Mouse (Mus musculus) midbrain, embryonic 12.5 days (tissue): ENCODE results near the gene Asb2. TPM values are rescaled to one million over a fixed set of nuclear protein-coding genes. Genes with fewer than 3 reads are reported as not detected.
A peak's percentile ranks its signal among the peaks of the same experiment; 100 is the strongest.

ENCODE experiments used
- ATAC-seq: fragments of 200-750 bp; cut with Nextera tagmentation; 2 replicates; pipeline ENCODE4 v1.8.0; 2017; ENCODE audit warnings: low read depth, moderate TSS enrichment, moderate library complexity; ENCODE audit not compliant: low FRiP score
- H3K27ac ChIP-seq: fragments of 300-500 bp; sonication (generic); replicated peaks from 2 replicates; pipeline ENCODE4 v1.5.1; 2016; ENCODE audit warnings: mild to moderate bottlenecking
- H3K27me3 ChIP-seq: fragments of 300-500 bp; sonication (generic); 2 replicates; pipeline ENCODE4 v1.6.1; 2016; ENCODE audit warnings: mild to moderate bottlenecking
- H3K36me3 ChIP-seq: fragments of 300-500 bp; sonication (generic); 2 replicates; pipeline ENCODE4 v1.6.1; 2016
- H3K4me1 ChIP-seq: fragments of 300-500 bp; sonication (generic); 2 replicates; pipeline ENCODE4 v1.6.1; 2016
- H3K4me2 ChIP-seq: fragments of 300-500 bp; sonication (generic); replicated peaks from 2 replicates; pipeline ENCODE4 v1.6.1; 2016; ENCODE audit warnings: mild to moderate bottlenecking, moderate library complexity
- H3K4me3 ChIP-seq: fragments of 300-500 bp; sonication (generic); 2 replicates; pipeline ENCODE4 v1.5.1; 2016; ENCODE audit warnings: mild to moderate bottlenecking
- H3K9ac ChIP-seq: fragments of 300-500 bp; sonication (generic); replicated peaks from 2 replicates; pipeline ENCODE4 v1.6.1; 2016; ENCODE audit warnings: mild to moderate bottlenecking, moderate library complexity
- H3K9me3 ChIP-seq: fragments of 300-500 bp; sonication (generic); 2 replicates; pipeline ENCODE4 v1.6.1; 2016; ENCODE audit warnings: mild to moderate bottlenecking
- WGBS: fragments of 180-500 bp; shearing (Covaris S2); methylation state at CpG from one replicate; pipeline ENCODE4 v1.1.7; 2016; 5-methylcytosine and 5-hydroxymethylcytosine counted together
- polyA plus RNA-seq: library from polyadenylated mRNA; unstranded; fragments of >200 nt; fragmentation: Nextera tagmentation; extraction: Ambion mirVana; gene quantifications from 2 replicates; pipeline ENCODE4 v1.2.1, GENCODE M21; 2016

Gene Asb2
- 0.90 and 1.2 TPM in 2 replicates for polyA plus RNA-seq

DNA sequence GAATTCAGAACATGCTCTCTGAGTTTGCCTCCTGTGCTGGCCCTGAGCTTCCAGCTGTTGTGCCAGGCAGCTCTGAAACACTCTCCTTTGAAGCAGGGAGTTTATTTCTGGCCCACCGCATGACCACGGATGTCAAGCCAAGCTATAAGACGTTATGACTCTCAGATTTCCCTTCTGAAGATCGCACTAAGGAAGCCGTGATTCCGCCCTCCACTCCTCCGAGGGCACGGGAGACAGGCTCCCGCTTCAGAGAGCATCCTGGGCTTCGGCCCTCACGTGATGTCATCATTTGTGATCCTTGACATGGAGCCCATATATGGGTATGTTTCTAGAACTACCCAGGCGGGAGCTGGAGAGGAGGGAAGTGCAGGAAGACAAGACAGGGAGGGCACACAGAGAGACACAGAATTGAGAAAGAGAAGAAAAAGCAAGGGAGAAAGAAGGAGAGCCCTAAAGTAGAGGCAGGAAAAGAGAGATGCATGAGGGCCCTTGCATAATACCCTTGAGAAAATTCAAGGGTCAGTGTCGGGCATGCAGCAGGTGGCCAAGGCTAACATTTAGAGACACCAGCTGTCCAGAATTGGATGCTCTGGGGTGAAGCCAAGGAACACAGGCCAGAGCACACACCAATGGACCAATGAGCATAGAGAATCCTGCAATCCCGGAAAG is at the start of gene Asb2:
Gene Asb2 (minus strand): TSS at position 256 of the 669 bp plus-strand sequence.
- ATAC-seq, result no peak
- no peak within 1 kb of the TSS for H3K4me3 ChIP-seq
- H3K4me1 ChIP-seq, result no peaks in the 10 kb centered on the region
- no peak within 1 kb of the TSS for H3K9ac ChIP-seq
- H3K27ac ChIP-seq, result no peak within 1 kb of the TSS
- 78% methylated on average over 14 of the region's 14 CpGs for WGBS
- H3K9me3 ChIP-seq, result no peaks in the 10 kb centered on the region
- H3K4me2 ChIP-seq, result no peak within 1 kb of the TSS
- no peaks in the 10 kb centered on the region for H3K27me3 ChIP-seq
- H3K36me3 ChIP-seq, result no peaks in the 10 kb centered on the region

DNA sequence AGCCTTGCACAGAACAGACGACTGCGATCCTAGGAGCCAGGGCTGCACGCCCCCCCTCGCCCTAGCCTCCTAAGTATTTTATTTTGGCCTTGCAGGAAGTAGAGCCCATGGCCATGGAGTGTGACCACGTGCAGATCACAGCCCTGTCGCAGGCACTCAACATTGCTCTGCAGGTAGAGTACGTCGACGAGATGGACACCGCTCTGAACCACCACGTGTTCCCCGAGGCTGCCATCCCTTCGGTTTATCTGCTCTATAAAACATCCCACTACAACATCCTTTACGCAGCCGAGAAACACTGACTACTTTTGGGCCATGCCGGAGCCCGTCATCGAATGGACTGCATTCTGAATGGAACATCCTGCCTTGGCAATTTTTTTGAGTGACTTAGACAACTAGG is 48.3 kb upstream of the Asb2 start:
- Histone ChIP-seq H3K27ac (no peak overlapping the region), H3K9me3 (no peaks in the 10 kb centered on the region), H3K36me3 (peaks cover 65% of the 10 kb centered on the region), H3K27me3 (no peaks in the 10 kb centered on the region), H3K4me1 (no peaks in the 10 kb centered on the region), H3K9ac (no peak overlapping the region), H3K4me3 (no peak overlapping the region), H3K4me2 (no peak overlapping the region)
- ATAC-seq, result no peak
- WGBS, result 89% methylated on average over 18 of the region's 18 CpGs

DNA sequence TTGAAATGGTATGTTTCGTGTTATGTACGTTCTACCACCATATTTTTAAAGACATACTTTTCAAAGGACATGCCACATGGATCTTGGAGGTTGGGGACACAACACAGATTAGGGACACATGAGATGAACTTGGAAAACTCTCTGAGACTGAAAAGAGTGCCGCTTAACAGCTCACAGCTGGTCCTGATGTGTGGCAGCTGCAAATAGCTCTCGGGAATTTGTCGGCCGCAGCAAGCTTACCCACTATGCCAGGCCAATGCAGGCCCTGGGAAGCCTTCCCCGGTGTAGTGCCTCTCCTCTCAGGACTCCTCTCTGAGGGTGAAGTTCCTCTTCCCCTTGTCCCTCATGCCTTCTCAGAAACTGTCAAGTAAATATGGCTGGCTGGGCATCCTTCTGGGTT is 41.0 kb upstream of the Asb2 start:
- H3K27me3 ChIP-seq, result no peaks in the 10 kb centered on the region
- 87% methylated on average over 7 of the region's 7 CpGs for WGBS
- ATAC-seq, result no peak
- no peak overlapping the region for H3K9ac ChIP-seq
- no peak overlapping the region for H3K27ac ChIP-seq
- peaks cover 9% of the 10 kb centered on the region; the same call in 1 of the 2 replicates for H3K36me3 ChIP-seq
- H3K4me1 ChIP-seq, result no peaks in the 10 kb centered on the region; the same call in 1 of the 2 replicates
- no peaks in the 10 kb centered on the region for H3K9me3 ChIP-seq
- no peak overlapping the region for H3K4me3 ChIP-seq
- H3K4me2 ChIP-seq, result no peak overlapping the region

DNA sequence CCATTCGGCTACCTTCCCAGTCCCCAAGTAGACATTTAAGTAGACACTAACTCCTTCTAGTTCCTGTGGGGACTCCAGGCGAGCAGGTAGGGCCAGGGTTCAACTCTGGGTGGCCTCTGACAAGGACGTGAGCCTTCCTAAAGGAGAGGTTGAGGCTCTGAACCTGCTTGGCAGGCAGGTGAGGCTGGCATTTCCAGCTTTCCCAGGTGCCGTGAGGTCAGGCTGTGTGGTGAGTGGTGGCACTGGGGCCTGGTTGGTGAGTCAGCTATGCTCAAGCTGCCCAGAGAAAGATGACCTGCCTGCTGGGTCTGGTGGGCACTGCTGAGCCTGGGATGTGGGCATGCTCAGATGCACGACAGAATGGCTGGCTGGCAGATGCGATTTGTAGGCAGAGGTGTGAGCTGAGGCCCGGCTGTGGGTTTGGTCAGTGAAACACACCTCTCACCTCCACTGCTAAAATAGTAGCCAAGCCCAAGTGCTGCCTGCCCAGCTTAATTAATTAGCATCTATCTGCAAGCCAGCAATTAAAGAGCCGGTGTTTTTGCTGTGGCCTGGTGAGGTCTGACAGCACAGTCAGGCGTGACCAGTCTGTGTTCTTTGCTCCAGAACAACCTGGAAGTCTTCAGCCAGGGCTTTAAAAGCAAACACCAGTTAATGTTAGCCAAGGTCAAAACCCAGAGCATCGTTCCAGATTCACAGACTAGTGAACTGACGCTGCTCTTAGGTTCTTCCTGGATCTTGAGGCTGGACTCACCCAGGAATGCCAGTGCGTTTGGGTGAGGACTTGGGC is 39.9 kb upstream of the Asb2 start:
- no peaks in the 10 kb centered on the region for H3K36me3 ChIP-seq
- H3K27me3 ChIP-seq, result no peaks in the 10 kb centered on the region
- H3K4me3 ChIP-seq, result no peak overlapping the region
- WGBS, result 86% methylated on average over 12 of the region's 12 CpGs
- no peaks in the 10 kb centered on the region for H3K9me3 ChIP-seq
- H3K4me2 ChIP-seq, result no peak overlapping the region
- H3K27ac ChIP-seq, result no peak overlapping the region
- no peaks in the 10 kb centered on the region; the same call in 1 of the 2 replicates for H3K4me1 ChIP-seq
- ATAC-seq, result no peak
- no peak overlapping the region for H3K9ac ChIP-seq

DNA sequence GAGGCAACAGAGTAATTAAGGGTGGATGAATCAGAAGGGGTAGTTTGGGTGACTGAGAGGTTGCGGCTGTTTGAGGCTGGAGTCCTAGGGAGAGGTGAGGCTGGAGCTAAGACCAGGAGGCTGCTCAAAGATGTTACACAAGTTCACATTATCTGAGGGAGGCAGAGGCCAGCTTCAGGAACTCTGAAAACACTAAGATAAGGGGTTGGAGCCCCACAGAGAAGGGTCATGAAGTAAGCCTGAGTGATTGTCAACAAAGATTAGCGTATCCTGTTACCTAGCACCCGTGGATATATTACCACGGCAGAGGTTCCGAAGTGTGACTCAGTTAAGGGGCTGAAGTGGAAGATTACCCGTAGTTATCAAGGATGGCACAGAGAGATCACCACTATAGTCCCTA is 37.7 kb upstream of the Asb2 start:
- no peaks in the 10 kb centered on the region for H3K9me3 ChIP-seq
- H3K9ac ChIP-seq, result no peak overlapping the region
- no peak for ATAC-seq
- H3K27me3 ChIP-seq, result no peaks in the 10 kb centered on the region
- H3K27ac ChIP-seq, result no peak overlapping the region
- 42% methylated on average over 6 of the region's 6 CpGs for WGBS
- H3K36me3 ChIP-seq, result no peaks in the 10 kb centered on the region
- H3K4me3 ChIP-seq, result no peak overlapping the region
- H3K4me1 ChIP-seq, result peaks cover 6% of the 10 kb centered on the region
- H3K4me2 ChIP-seq, result no peak overlapping the region

DNA sequence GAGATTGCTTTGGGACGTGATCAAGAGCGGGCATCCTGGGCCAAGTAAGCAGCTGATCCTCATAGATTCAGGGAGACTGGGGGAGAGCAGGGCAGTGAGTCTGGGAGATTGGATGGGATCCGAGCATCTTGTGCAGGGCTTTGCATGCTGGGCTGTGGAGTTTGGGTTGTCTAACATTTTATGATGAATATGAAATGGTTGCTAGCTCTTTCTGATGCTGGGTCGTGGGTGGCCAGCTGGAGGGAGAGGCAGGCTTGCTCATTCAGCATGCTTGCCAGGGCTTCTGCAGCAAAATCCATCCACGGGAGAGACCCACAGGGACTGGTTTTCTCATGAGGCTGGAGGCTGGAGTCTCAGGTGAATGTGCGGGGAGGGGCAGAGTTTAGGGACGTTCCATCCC is 35.3 kb upstream of the Asb2 start:
- Histone ChIP-seq H3K27me3 (no peaks in the 10 kb centered on the region), H3K9ac (no peak overlapping the region), H3K9me3 (no peaks in the 10 kb centered on the region), H3K4me3 (no peak overlapping the region), H3K27ac (no peak overlapping the region), H3K4me2 (no peak overlapping the region), H3K4me1 (peaks cover 6% of the 10 kb centered on the region), H3K36me3 (no peaks in the 10 kb centered on the region)
- 93% methylated on average over 7 of the region's 7 CpGs for WGBS
- ATAC-seq, result no peak

DNA sequence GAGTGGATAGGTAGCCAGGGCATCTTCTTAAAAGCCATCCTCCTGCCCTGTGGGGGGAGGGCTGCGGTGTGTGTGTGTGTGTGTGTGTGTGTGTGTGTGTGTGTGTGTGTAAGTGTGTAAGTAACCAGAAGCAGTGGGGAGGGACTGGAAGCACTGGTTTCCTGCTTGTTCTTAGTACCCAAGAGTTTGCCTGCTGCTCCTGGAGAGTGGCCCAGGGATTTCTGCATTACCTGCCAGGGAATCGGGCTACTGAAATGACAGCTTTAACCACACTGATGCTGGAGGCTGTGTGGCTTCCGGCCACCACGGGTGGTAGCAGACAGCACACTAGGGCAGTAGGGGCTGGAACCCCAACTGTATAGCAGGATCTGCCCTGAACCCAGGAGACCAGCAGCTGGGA is 34.2 kb upstream of the Asb2 start:
- H3K4me3 ChIP-seq, result no peak overlapping the region
- H3K4me2 ChIP-seq, result no peak overlapping the region
- H3K27me3 ChIP-seq, result no peaks in the 10 kb centered on the region
- H3K9me3 ChIP-seq, result no peaks in the 10 kb centered on the region
- H3K9ac ChIP-seq, result no peak overlapping the region
- no peak overlapping the region for H3K27ac ChIP-seq
- no peak for ATAC-seq
- 74% methylated on average over 4 of the region's 4 CpGs for WGBS
- H3K36me3 ChIP-seq, result no peaks in the 10 kb centered on the region
- H3K4me1 ChIP-seq, result peaks cover 6% of the 10 kb centered on the region

DNA sequence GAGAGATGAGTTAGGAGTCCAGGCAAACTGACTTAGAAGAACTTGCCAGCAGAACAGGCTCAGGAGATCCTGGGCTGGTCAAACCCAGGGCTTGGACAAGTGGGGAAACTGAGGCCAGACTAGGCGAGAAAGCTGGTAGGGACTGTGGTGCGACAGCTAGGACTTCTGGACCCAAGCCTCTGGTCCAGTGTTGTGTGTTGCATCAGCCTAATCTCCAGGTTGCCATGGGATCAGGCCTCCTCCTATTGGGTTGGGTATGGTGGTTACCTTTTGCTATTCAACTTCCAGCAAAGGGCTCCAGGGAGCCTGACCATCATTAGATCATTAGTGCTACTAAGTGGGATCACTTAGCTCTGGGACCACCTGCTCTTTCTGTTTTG is 33.5 kb upstream of the Asb2 start:
- Histone ChIP-seq H3K27me3 (no peaks in the 10 kb centered on the region), H3K4me1 (peaks cover 6% of the 10 kb centered on the region), H3K27ac (no peak overlapping the region), H3K36me3 (no peaks in the 10 kb centered on the region), H3K9me3 (no peaks in the 10 kb centered on the region), H3K4me3 (peak overlapping the region; percentile 81), H3K4me2 (peak overlapping the region; percentile 82), H3K9ac (peak overlapping the region; percentile 89)
- WGBS, result 56% methylated on average over 2 of the region's 2 CpGs
- no peak for ATAC-seq

DNA sequence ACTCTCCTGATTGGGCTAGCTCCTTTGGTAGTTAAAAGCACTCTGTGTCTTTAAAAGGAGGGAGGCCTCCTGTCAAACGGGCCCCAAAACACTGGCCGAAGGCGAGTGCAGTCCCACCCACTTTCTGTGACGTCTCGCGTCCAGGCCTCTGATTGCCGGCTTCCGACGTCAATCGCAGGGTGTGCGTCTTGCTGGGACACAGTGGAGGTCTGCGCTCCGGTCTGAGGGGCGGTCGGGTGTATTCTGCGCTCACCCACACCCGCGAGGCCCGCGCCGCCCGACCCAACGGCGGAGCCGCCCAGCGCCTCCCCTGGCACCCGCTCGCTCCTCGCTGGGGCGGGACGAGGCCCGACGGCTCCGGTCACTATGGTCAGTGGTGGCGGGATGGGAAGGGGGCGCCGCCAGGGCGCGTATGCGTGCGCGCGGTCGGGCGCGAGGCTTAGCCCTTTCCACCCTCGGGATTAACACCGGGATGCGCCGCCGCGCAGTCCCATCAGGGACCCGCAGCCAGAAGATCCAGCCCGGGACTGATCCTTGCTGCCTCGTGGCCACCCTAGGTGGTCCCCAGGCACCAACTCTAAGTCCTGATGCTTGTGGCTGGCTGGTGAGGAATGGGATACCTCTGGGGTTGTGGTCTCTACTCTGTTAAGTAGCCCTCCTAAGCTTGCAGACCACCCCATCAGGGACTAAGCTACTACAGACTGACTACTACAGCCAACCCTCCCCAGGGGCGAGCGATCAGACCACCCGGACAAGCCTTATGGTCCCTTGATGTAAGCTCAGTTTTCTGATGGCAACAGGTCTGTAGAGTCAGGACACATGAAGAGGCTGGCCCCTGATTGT is 32.9 kb upstream of the Asb2 start, which contains the start of gene Otub2:
Gene Otub2 (plus strand): TSS at position 178 of the 843 bp plus-strand sequence.
- peak within 1 kb of the TSS; percentile 74 for H3K27ac ChIP-seq
- H3K4me3 ChIP-seq, result peak within 1 kb of the TSS; percentile 81
- no peaks in the 10 kb centered on the region for H3K9me3 ChIP-seq
- peak; percentile 99 for ATAC-seq
- H3K36me3 ChIP-seq, result no peaks in the 10 kb centered on the region
- peak within 1 kb of the TSS; percentile 89 for H3K9ac ChIP-seq
- under 1% methylated on average over 58 of the region's 58 CpGs for WGBS
- H3K4me2 ChIP-seq, result peak within 1 kb of the TSS; percentile 82
- 0 out of 2 replicates have a peak, but pooled peaks cover 3% of the 10 kb centered on the region for H3K27me3 ChIP-seq
- H3K4me1 ChIP-seq, result peaks cover 6% of the 10 kb centered on the region

DNA sequence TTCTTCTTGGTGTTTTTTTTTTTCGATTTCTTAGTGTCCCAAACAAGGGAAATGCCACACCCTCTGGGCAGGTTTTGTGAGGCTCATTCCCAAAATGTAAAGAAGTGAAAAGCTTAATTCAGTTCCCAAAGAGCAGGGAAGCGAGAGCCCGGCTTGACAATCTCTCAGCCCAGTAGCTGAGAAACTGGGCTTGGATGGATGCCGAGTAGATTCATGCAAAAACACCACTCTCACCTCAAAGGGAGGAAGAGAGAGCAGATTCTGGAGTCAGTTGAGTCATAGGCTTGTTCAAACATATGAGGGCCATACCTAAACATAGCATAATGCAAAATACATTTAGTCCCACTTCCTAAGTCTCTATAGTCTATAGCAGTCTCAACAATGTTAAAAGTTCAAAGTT is 24.4 kb upstream of the Asb2 start:
- Histone ChIP-seq H3K4me3 (no peak overlapping the region), H3K4me2 (no peak overlapping the region), H3K4me1 (no peaks in the 10 kb centered on the region), H3K36me3 (no peaks in the 10 kb centered on the region), H3K27ac (no peak overlapping the region), H3K27me3 (0 out of 2 replicates have a peak, but pooled peaks cover 3% of the 10 kb centered on the region), H3K9me3 (no peaks in the 10 kb centered on the region), H3K9ac (no peak overlapping the region)
- ATAC-seq, result no peak
- WGBS, result 88% methylated on average over 4 of the region's 4 CpGs

DNA sequence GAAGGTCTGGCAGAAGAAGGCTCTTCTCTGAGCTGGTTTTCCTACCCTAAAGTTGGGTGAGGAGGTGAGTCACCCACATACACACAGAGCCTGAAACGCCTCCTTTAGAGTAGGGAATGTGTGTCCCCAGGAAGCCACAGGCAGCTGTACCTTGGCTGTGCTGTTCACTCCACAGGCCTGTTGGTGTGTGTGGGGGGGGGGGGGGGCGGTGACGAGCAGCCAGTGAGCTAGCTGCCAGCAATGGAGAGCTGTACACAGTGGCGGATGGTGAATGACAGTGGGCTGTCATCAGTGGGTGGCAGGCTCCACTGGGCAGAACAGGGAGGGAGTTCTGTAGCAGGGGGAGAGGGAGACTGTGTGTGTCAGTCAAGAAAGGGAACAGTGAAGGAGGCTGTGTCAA is 21.0 kb upstream of the Asb2 start:
- Histone ChIP-seq H3K4me2 (no peak overlapping the region), H3K9ac (no peak overlapping the region), H3K9me3 (no peaks in the 10 kb centered on the region), H3K36me3 (no peaks in the 10 kb centered on the region), H3K4me3 (no peak overlapping the region), H3K4me1 (no peaks in the 10 kb centered on the region), H3K27ac (no peak overlapping the region), H3K27me3 (no peaks in the 10 kb centered on the region; the same call in 1 of the 2 replicates)
- 69% methylated on average over 4 of the region's 4 CpGs for WGBS
- no peak for ATAC-seq

DNA sequence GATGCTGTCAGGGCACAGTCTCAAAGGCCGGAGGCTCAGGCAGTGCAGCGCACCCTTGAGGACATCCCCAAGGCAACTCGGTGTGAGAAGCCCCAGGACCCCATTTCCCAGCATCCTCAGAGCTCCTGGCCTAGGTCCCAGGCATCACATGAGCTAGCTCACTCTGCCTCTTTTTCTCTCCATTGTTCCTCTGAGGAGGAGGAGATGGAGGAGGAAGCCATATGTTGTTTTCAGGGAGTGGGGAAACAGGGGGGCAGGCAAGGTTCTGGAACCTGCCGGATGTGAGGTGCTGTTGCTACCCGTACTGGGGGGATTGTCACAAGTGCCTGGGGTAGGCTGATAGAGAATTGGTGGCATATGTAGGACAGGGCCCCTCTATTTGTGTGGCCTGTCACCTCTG is 20.3 kb upstream of the Asb2 start:
- Histone ChIP-seq H3K36me3 (no peaks in the 10 kb centered on the region), H3K27me3 (no peaks in the 10 kb centered on the region; the same call in 1 of the 2 replicates), H3K9ac (no peak overlapping the region), H3K9me3 (no peaks in the 10 kb centered on the region), H3K4me1 (no peaks in the 10 kb centered on the region), H3K4me3 (no peak overlapping the region), H3K4me2 (no peak overlapping the region), H3K27ac (no peak overlapping the region)
- ATAC-seq, result no peak
- WGBS, result 70% methylated on average over 5 of the region's 5 CpGs
